Mouse (Mus musculus) monocyte, adult 59 days (primary cell): ENCODE data around the gene 1700016C15Rik. TPM values are rescaled to one million over a fixed set of nuclear protein-coding genes. Genes with fewer than 3 reads are reported as not detected.

ENCODE experiments used
- total RNA-seq, 2 experiments: library from RNA; stranded (reverse); gene quantifications; one replicate each; pipeline ENCODE4 v1.2.4; 2023

Gene 1700016C15Rik
- total RNA-seq, result not detected

GRCm38 (mm10) chr1:177729043-177730024 is at the start of gene 1700016C15Rik:
TSS of gene 1700016C15Rik (plus strand) at chr1:177729814.

GRCm38 (mm10) chr1:177796193-177796939 is 66.8 kb downstream of the 1700016C15Rik start, which contains the start of gene Adss:
TSS of gene Adss (minus strand) at chr1:177796511.

Other genes starting within 250 kb of the 1700016C15Rik start
- gene Adss, start 66.7 kb downstream of the 1700016C15Rik start, total RNA-seq, result 10 to 100 TPM; 56.3 to 58.0 TPM